Mouse (Mus musculus): ENCODE measurements at regions not wholly inside any gene's neighbourhood (a gene's known extent, or its start where the extent isn't known, plus 50 kb on each side); places are given as distances from the start of the nearest gene placed in this dataset.
"Not testable (repeated sequence)": the region's sequence is repeated elsewhere in the genome, so short reads cannot be mapped to it uniquely, and the experiment has no call there.

GRCm38 (mm10) chr8:40080976-40081375 lies 593.9 kb upstream of the Adam24 start:
- not testable (repeated sequence) for TF ChIP-seq CHD2 (IDR thresholded peaks at IDR 0.05; ENCODE audit: low read depth, low read length); ZC3H11A (IDR thresholded peaks at IDR 0.05; ENCODE audit: borderline replicate concordance, low read depth, low read length); MAFK (IDR thresholded peaks at IDR 0.05; ENCODE audit: insufficient read depth, low read depth, low read length); HCFC1 (IDR thresholded peaks at IDR 0.05; ENCODE audit: borderline replicate concordance, insufficient read depth, low read length); ZNF384 (IDR thresholded peaks at IDR 0.05; ENCODE audit: low read depth, low read length)

All from ES-E14 (cell line).